Mouse (Mus musculus) midbrain, embryonic 10.5 days (tissue): ENCODE measurements around the gene Mybpc3. TPM values are rescaled to one million over a fixed set of nuclear protein-coding genes. Genes with fewer than 3 reads are reported as not detected.
A peak's percentile ranks its signal among the peaks of the same experiment; 100 is the strongest.

Source experiments
- DNase-seq: peaks from one replicate; pipeline ENCODE4 v3.0.0-alpha.2; 2017; ENCODE audit warnings: low spot score
- H3K27ac ChIP-seq: fragments of 300-500 bp; sonication (generic); replicated peaks from 2 replicates; pipeline ENCODE4 v1.5.1; 2016; ENCODE audit warnings: mild to moderate bottlenecking
- H3K27me3 ChIP-seq: fragments of 300-500 bp; sonication (generic); 2 replicates; pipeline ENCODE4 v1.6.1; 2016; ENCODE audit warnings: low read depth, mild to moderate bottlenecking; ENCODE audit not compliant: poor library complexity, severe bottlenecking
- H3K36me3 ChIP-seq: fragments of 300-500 bp; sonication (generic); 2 replicates; pipeline ENCODE4 v1.6.1; 2016; ENCODE audit warnings: mild to moderate bottlenecking, moderate library complexity
- H3K4me1 ChIP-seq: fragments of 300-500 bp; sonication (generic); 2 replicates; pipeline ENCODE4 v1.6.1; 2016
- H3K4me3 ChIP-seq: fragments of 300-500 bp; sonication (generic); 2 replicates; pipeline ENCODE4 v1.5.1; 2016; ENCODE audit warnings: mild to moderate bottlenecking, moderate library complexity
- H3K9me3 ChIP-seq: fragments of 300-500 bp; sonication (generic); replicated peaks from 2 replicates; pipeline ENCODE4 v1.6.1; 2016; ENCODE audit warnings: mild to moderate bottlenecking
- WGBS: fragments of 180-500 bp; shearing (Covaris S2); methylation state at CpG from one replicate; pipeline ENCODE4 v1.1.7; 2016; 5-methylcytosine and 5-hydroxymethylcytosine counted together
- polyA plus RNA-seq: library from polyadenylated mRNA; unstranded; fragments of >200 nt; fragmentation: Nextera tagmentation; extraction: Ambion mirVana; gene quantifications from 2 replicates; pipeline ENCODE4 v1.2.1, GENCODE M21; 2016

The Mybpc3 gene
- 0.02 TPM in 1 of 2 replicates, not detected in the other for polyA plus RNA-seq

GRCm38 (mm10) chr2:91117585-91118275 is at the start of gene Mybpc3:
Mybpc3 (plus strand) TSS chr2:91118144.
- DNase-seq, result no peak
- 82% methylated on average over 11 of the region's 11 CpGs for WGBS

GRCm38 (mm10) chr2:91068162-91068871 is 49.6 kb upstream of the Mybpc3 start:
- Histone ChIP-seq H3K4me1 (peaks cover 35% of the 10 kb centered on the region), H3K4me3 (peak overlapping the region; percentile 65; the same call in 1 of the 2 replicates)
- WGBS, result 58% methylated on average over 13 of the region's 13 CpGs

More at GRCm38 (mm10) chr2:91117585-91118275, at the start of gene Mybpc3:
- Histone ChIP-seq H3K4me3 (no peak within 1 kb of the TSS), H3K4me1 (peaks cover 9% of the 10 kb centered on the region), H3K9me3 (no peaks in the 10 kb centered on the region), H3K36me3 (no peaks in the 10 kb centered on the region), H3K27ac (no peak within 1 kb of the TSS), H3K27me3 (peaks cover 18% of the 10 kb centered on the region)

GRCm38 (mm10) chr2:91068872-91069165 is 49.1 kb upstream of the Mybpc3 start:
- 47% methylated on average over 6 of the region's 6 CpGs for WGBS
- peaks cover 31% of the 10 kb centered on the region for H3K36me3 ChIP-seq
- peaks cover 35% of the 10 kb centered on the region for H3K4me1 ChIP-seq
- no peak for DNase-seq
- peak overlapping the region; percentile 65 for H3K4me3 ChIP-seq
- H3K9me3 ChIP-seq, result no peaks in the 10 kb centered on the region
- no peak overlapping the region for H3K27ac ChIP-seq
- H3K27me3 ChIP-seq, result 0 out of 2 replicates have a peak, but pooled peaks cover 5% of the 10 kb centered on the region

More at GRCm38 (mm10) chr2:91068162-91068871, 49.6 kb upstream of the Mybpc3 start:
- Histone ChIP-seq H3K27ac (no peak overlapping the region), H3K27me3 (0 out of 2 replicates have a peak, but pooled peaks cover 5% of the 10 kb centered on the region), H3K9me3 (no peaks in the 10 kb centered on the region), H3K36me3 (peaks cover 36% of the 10 kb centered on the region)
- DNase-seq, result no peak

DNA sequence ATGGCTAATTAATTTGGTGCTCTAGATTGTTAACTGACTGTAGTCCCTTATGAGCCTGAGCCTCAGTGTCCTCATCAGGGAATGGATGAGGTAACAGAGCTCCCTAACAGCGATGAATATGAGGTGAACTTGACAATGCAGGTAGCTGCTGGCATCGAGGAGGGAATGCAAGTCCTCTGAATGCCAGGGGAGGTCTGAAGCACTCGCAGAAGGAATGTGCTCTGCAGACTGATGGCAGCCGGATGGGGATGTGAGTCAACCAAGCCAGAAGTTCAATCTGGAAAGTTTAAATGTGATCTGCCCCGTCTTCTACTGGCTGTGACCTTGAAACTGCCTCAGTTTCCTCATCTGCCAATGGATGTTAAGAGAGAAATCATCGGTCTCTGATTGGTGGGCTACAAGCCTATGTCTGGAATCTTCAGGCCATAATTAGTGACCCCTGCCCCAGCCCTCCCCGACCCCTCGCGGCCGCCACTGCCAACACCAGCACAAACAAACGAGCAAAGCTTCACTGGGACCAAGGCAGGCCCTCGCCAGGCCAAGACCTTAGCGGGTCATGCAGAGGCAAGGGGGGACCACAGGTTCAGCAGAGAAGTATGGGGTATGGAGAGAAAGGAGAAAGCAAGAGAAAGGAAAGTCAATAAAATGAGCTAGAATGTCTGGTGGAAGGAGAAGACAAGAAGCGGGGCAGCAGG is 48.5 kb upstream of the Mybpc3 start:
- 0 out of 2 replicates have a peak, but pooled peaks cover 5% of the 10 kb centered on the region for H3K27me3 ChIP-seq
- H3K9me3 ChIP-seq, result no peaks in the 10 kb centered on the region
- DNase-seq, result peak; percentile 54
- WGBS, result 14% methylated on average over 14 of the region's 14 CpGs
- H3K4me1 ChIP-seq, result peaks cover 35% of the 10 kb centered on the region
- H3K4me3 ChIP-seq, result peak overlapping the region; percentile 65
- peak overlapping the region; percentile 88 for H3K27ac ChIP-seq
- H3K36me3 ChIP-seq, result peaks cover 24% of the 10 kb centered on the region

GRCm38 (mm10) chr2:91070076-91070800 is 47.7 kb upstream of the Mybpc3 start, which contains the start of gene Slc39a13:
Slc39a13 (minus strand) TSS chr2:91070417.
- peak; percentile 95 for DNase-seq
- Histone ChIP-seq H3K4me3 (peak within 1 kb of the TSS; percentile 65), H3K27ac (peak within 1 kb of the TSS; percentile 88), H3K36me3 (peaks cover 17% of the 10 kb centered on the region), H3K9me3 (no peaks in the 10 kb centered on the region), H3K4me1 (peaks cover 35% of the 10 kb centered on the region), H3K27me3 (0 out of 2 replicates have a peak, but pooled peaks cover 5% of the 10 kb centered on the region)
- WGBS, result under 1% methylated on average over 69 of the region's 69 CpGs

- WGBS, result 87% methylated on average over 10 of the region's 10 CpGs
- H3K27me3 ChIP-seq, result 0 out of 2 replicates have a peak, but pooled peaks cover 5% of the 10 kb centered on the region
These were observed 46.9 kb upstream of the Mybpc3 start for GRCm38 (mm10) chr2:91071059-91071458.

DNA sequence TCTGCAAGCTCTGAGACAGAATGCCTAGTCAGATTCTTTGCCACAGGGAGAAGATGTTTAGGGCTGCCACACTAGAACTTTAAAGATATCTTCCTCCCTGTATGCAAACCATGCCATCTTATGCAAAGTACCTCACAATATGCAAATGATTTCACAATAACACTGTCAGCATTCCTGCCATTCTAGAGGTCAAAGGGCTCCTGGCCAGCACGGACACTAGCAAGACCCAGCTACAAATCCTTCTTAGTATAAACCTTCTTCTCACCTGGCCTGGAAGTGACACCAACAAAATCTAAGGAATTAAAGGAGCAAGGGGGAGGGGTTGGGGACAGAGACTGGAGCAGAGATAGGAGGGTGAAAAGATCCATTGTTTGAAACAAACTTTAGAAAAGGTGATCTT is 45.9 kb upstream of the Mybpc3 start:
- 0 out of 2 replicates have a peak, but pooled peaks cover 3% of the 10 kb centered on the region for H3K36me3 ChIP-seq
- 25% methylated on average over 1 of the region's 1 CpGs for WGBS
- H3K4me1 ChIP-seq, result peaks cover 30% of the 10 kb centered on the region
- no peak for DNase-seq
- 0 out of 2 replicates have a peak, but pooled peaks cover 5% of the 10 kb centered on the region for H3K27me3 ChIP-seq
- H3K27ac ChIP-seq, result no peak overlapping the region
- H3K4me3 ChIP-seq, result no peak overlapping the region
- no peaks in the 10 kb centered on the region for H3K9me3 ChIP-seq

More at GRCm38 (mm10) chr2:91071059-91071458, 46.9 kb upstream of the Mybpc3 start:
- peaks cover 30% of the 10 kb centered on the region for H3K4me1 ChIP-seq
- H3K9me3 ChIP-seq, result no peaks in the 10 kb centered on the region
- DNase-seq, result no peak
- peaks cover 9% of the 10 kb centered on the region; the same call in 1 of the 2 replicates for H3K36me3 ChIP-seq
- peak overlapping the region; percentile 88 for H3K27ac ChIP-seq
- H3K4me3 ChIP-seq, result peak overlapping the region; percentile 65

GRCm38 (mm10) chr2:91077957-91078313 is 40.0 kb upstream of the Mybpc3 start:
- DNase-seq, result no peak
- Histone ChIP-seq H3K9me3 (no peaks in the 10 kb centered on the region), H3K4me1 (peaks cover 17% of the 10 kb centered on the region), H3K27me3 (peaks cover 9% of the 10 kb centered on the region; the same call in 1 of the 2 replicates), H3K4me3 (peak overlapping the region; percentile 65), H3K27ac (peak overlapping the region; percentile 82; the same call in 1 of the 2 replicates), H3K36me3 (no peaks in the 10 kb centered on the region)
- WGBS, result 20% methylated on average over 12 of the region's 12 CpGs

DNA sequence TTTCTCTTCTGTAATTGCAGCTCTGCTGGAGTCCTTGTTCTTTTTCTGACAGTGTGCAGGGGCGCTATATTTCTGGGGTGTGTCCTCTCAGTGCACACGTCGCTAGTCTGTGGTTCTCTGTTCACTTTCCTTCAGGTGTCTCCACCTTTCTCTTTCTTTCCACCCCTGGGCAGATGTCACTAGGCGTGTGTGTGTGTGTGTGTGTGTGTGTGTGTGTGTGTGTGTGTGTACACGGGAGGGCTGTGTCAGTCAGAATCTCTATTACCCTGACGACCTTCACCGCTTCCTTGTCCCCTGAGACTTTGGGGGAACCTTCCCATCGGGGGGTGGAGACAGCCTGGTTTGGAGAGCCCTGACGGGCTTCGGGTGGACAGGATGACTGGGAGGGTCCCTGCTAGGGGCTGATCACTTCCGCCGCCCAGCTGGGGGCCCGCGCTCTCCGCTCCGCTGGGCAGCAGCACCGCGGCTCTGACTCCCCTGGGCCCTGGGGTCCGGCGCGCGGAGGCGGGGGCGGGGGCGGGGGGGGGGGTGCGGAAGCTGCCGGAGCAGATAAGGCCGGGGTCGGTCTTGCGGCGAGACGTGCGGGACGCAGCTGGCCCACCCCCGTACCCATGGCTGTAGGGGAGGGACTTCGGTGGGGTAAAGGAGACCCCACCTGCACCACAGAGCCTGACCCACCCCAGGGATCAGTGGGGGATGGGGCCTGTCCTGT is 39.5 kb upstream of the Mybpc3 start:
- Histone ChIP-seq H3K27ac (peak overlapping the region; percentile 82), H3K9me3 (no peaks in the 10 kb centered on the region), H3K4me3 (peak overlapping the region; percentile 65), H3K4me1 (peaks cover 17% of the 10 kb centered on the region), H3K36me3 (no peaks in the 10 kb centered on the region), H3K27me3 (peaks cover 9% of the 10 kb centered on the region; the same call in 1 of the 2 replicates)
- peak; percentile 50 for DNase-seq
- under 1% methylated on average over 33 of the region's 36 CpGs for WGBS

DNA sequence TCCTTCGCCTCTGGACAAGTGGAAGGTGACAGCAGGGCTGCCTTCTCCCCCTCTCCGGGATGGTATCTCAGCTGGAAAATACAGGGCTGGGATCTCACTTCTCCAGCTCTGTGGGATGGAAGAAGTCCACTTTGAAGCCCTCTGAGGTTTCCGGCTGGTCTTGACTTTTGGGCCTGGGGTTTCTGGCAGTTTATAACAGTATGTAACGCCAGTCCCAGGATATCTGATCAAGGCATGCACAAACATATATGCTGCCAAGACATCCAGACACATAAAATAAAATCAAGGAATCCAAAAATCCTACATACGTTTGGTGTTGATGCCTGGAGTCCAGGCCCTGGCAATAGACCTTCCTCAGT is 38.9 kb upstream of the Mybpc3 start:
- H3K36me3 ChIP-seq, result no peaks in the 10 kb centered on the region
- H3K4me1 ChIP-seq, result peaks cover 17% of the 10 kb centered on the region
- peak overlapping the region; percentile 65 for H3K4me3 ChIP-seq
- no peaks in the 10 kb centered on the region for H3K9me3 ChIP-seq
- 34% methylated on average over 5 of the region's 5 CpGs for WGBS
- peak overlapping the region; percentile 82 for H3K27ac ChIP-seq
- no peak for DNase-seq
- peaks cover 9% of the 10 kb centered on the region; the same call in 1 of the 2 replicates for H3K27me3 ChIP-seq

GRCm38 (mm10) chr2:91080784-91081513 is 37.0 kb upstream of the Mybpc3 start:
- Histone ChIP-seq H3K4me1 (peaks cover 18% of the 10 kb centered on the region), H3K9me3 (no peaks in the 10 kb centered on the region), H3K36me3 (no peaks in the 10 kb centered on the region), H3K4me3 (no peak overlapping the region), H3K27ac (no peak overlapping the region), H3K27me3 (peaks cover 9% of the 10 kb centered on the region; the same call in 1 of the 2 replicates)
- WGBS, result 82% methylated on average over 8 of the region's 8 CpGs
- no peak for DNase-seq
